Mouse (Mus musculus) bone marrow macrophage, adult 2 months (primary cell): ENCODE measurements around the gene Mvk.

ENCODE experiments used
- CTCF ChIP-seq: IDR thresholded peaks from 2 replicates; pipeline ENCODE4 v1.5.1; 2012; ENCODE audit warnings: low read depth, mild to moderate bottlenecking, low read length, moderate library complexity
- POLR2A ChIP-seq: IDR thresholded peaks from 2 replicates; pipeline ENCODE4 v1.6.1; 2012; ENCODE audit warnings: mild to moderate bottlenecking, low read depth, low read length, borderline replicate concordance

DNA sequence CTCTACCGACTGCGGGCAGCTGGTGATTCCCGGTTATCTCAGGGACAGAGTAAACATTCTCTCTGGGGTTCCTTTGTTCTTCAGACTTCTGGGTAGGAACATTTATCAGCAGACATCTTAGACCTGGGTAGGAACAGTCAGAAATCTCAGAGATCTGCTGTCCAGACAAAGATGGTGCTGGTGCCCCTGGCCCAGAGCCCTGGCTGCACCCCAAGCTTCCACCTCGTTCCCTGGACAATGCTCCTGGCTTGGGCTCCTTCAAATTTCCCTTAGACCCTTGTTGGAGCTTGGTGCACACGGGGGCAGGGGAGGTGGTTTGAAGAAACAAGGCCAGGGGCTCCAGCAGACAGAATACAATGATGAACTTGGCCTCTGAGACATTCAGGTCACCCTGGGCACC, 21.5 kb upstream of the Mvk start:
- no peak for TF ChIP-seq POLR2A
- TF ChIP-seq CTCF, result no peak
